Mouse (Mus musculus): ENCODE data around the gene Mga. TPM values are rescaled to one million over a fixed set of nuclear protein-coding genes. Genes with fewer than 3 reads are reported as not detected.
A peak's percentile ranks its signal among the peaks of the same experiment; 100 is the strongest.

The Mga gene
- polyA plus RNA-seq, 1 experiment from 2014 or later, result 6.6 TPM

- no peaks in the 10 kb centered on the region for H3K36me3 ChIP-seq
- H3K9ac ChIP-seq, result no peak overlapping the region
- H3K27ac ChIP-seq, result no peak overlapping the region
- no peak overlapping the region for H3K4me3 ChIP-seq (replicated peaks)
- H3K27me3 ChIP-seq, result no peaks in the 10 kb centered on the region
- 92% methylated on average over 7 of the region's 7 CpGs for WGBS (ENCODE audit: insufficient replicate concordance)
- H3K4me2 ChIP-seq, result no peak overlapping the region
- ATAC-seq (ENCODE audit: low read depth), result no peak
- H3K4me1 ChIP-seq (replicated peaks), result no peaks in the 10 kb centered on the region
- H3K9me3 ChIP-seq (replicated peaks), result no peaks in the 10 kb centered on the region
- no peak for DNase-seq
Observed at GRCm38 (mm10) chr2:120006696-120007095, 109.7 kb downstream of the Mga start.

GRCm38 (mm10) chr2:120007680-120008210 lies 110.7 kb downstream of the Mga start:
- WGBS (ENCODE audit: insufficient replicate concordance), result 76% methylated on average over 4 of the region's 4 CpGs

GRCm38 (mm10) chr2:120008672-120009071 lies 111.6 kb downstream of the Mga start:
- Histone ChIP-seq H3K4me1 (replicated peaks) (peaks cover 12% of the 10 kb centered on the region), H3K27ac (no peak overlapping the region), H3K4me2 (no peak overlapping the region), H3K27me3 (no peaks in the 10 kb centered on the region), H3K36me3 (no peaks in the 10 kb centered on the region), H3K9ac (no peak overlapping the region), H3K9me3 (replicated peaks) (no peaks in the 10 kb centered on the region), H3K4me3 (replicated peaks) (no peak overlapping the region)
- 17% methylated on average over 4 of the region's 4 CpGs for WGBS (ENCODE audit: insufficient replicate concordance)
- DNase-seq, result no peak
- no peak for ATAC-seq (ENCODE audit: low read depth)

More at GRCm38 (mm10) chr2:120007680-120008210, 110.7 kb downstream of the Mga start:
- no peaks in the 10 kb centered on the region for H3K36me3 ChIP-seq
- no peaks in the 10 kb centered on the region for H3K27me3 ChIP-seq
- no peak overlapping the region for H3K9ac ChIP-seq
- DNase-seq (no peak), ATAC-seq (ENCODE audit: low read depth) (no peak)
- no peaks in the 10 kb centered on the region for H3K9me3 ChIP-seq (replicated peaks)
- H3K4me3 ChIP-seq (replicated peaks), result no peak overlapping the region
- no peak overlapping the region for H3K27ac ChIP-seq
- peaks cover 3% of the 10 kb centered on the region for H3K4me1 ChIP-seq (replicated peaks)
- no peak overlapping the region for H3K4me2 ChIP-seq

- H3K27me3 ChIP-seq, result no peaks in the 10 kb centered on the region
- H3K9me3 ChIP-seq (replicated peaks), result no peaks in the 10 kb centered on the region
- DNase-seq (no peak), ATAC-seq (ENCODE audit: low read depth) (no peak)
- no peak overlapping the region for H3K27ac ChIP-seq
- H3K4me2 ChIP-seq, result no peak overlapping the region
- H3K9ac ChIP-seq, result no peak overlapping the region
- H3K36me3 ChIP-seq, result no peaks in the 10 kb centered on the region
- 72% methylated on average over 8 of the region's 8 CpGs for WGBS (ENCODE audit: insufficient replicate concordance)
- H3K4me1 ChIP-seq (replicated peaks), result peaks cover 36% of the 10 kb centered on the region
- no peak overlapping the region for H3K4me3 ChIP-seq (replicated peaks)
Observed at GRCm38 (mm10) chr2:120011462-120012200, 114.6 kb downstream of the Mga start.

- 0 out of 2 replicates have a peak, but pooled peaks cover 4% of the 10 kb centered on the region for H3K36me3 ChIP-seq
Observed at GRCm38 (mm10) chr2:120012924-120013323, 115.9 kb downstream of the Mga start.

GRCm38 (mm10) chr2:120013831-120014486 lies 116.9 kb downstream of the Mga start:
- no peak for DNase-seq
- Histone ChIP-seq H3K4me3 (replicated peaks) (no peak overlapping the region), H3K4me2 (no peak overlapping the region), H3K4me1 (replicated peaks) (peaks cover 42% of the 10 kb centered on the region), H3K27ac (no peak overlapping the region), H3K9me3 (replicated peaks) (no peaks in the 10 kb centered on the region), H3K9ac (no peak overlapping the region), H3K36me3 (peaks cover 5% of the 10 kb centered on the region; the same call in 1 of the 2 replicates), H3K27me3 (no peaks in the 10 kb centered on the region)
- 81% methylated on average over 2 of the region's 2 CpGs for WGBS (ENCODE audit: insufficient replicate concordance)
- no peak for ATAC-seq (ENCODE audit: low read depth)

More at GRCm38 (mm10) chr2:120012924-120013323, 115.9 kb downstream of the Mga start:
- Histone ChIP-seq H3K4me1 (replicated peaks) (peaks cover 42% of the 10 kb centered on the region), H3K9me3 (replicated peaks) (no peaks in the 10 kb centered on the region), H3K27ac (no peak overlapping the region), H3K27me3 (no peaks in the 10 kb centered on the region), H3K4me2 (no peak overlapping the region), H3K4me3 (replicated peaks) (no peak overlapping the region), H3K9ac (no peak overlapping the region)
- WGBS (ENCODE audit: insufficient replicate concordance), result 52% methylated on average over 13 of the region's 13 CpGs
- ATAC-seq (ENCODE audit: low read depth) (no peak), DNase-seq (no peak)

- no peak overlapping the region for H3K4me3 ChIP-seq (replicated peaks)
- no peak overlapping the region for H3K27ac ChIP-seq
- H3K9ac ChIP-seq, result no peak overlapping the region
- no peaks in the 10 kb centered on the region for H3K9me3 ChIP-seq (replicated peaks)
- DNase-seq (no peak), ATAC-seq (ENCODE audit: low read depth) (peak; percentile 60; the same call in 1 of the 2 replicates)
- WGBS (ENCODE audit: insufficient replicate concordance), result 35% methylated on average over 4 of the region's 4 CpGs
- H3K4me2 ChIP-seq, result no peak overlapping the region
- H3K36me3 ChIP-seq, result peaks cover 8% of the 10 kb centered on the region; the same call in 1 of the 2 replicates
- peaks cover 51% of the 10 kb centered on the region for H3K4me1 ChIP-seq (replicated peaks)
- H3K27me3 ChIP-seq, result no peaks in the 10 kb centered on the region
Observed at GRCm38 (mm10) chr2:120015882-120016281, 118.9 kb downstream of the Mga start.

- no peak overlapping the region for H3K27ac ChIP-seq
- H3K4me2 ChIP-seq, result no peak overlapping the region
- peaks cover 50% of the 10 kb centered on the region for H3K4me1 ChIP-seq (replicated peaks)
- WGBS (ENCODE audit: insufficient replicate concordance), result 90% methylated on average over 12 of the region's 12 CpGs
- DNase-seq (no peak), ATAC-seq (ENCODE audit: low read depth) (no peak)
- no peak overlapping the region for H3K4me3 ChIP-seq (replicated peaks)
- H3K9me3 ChIP-seq (replicated peaks), result no peaks in the 10 kb centered on the region
- peaks cover 19% of the 10 kb centered on the region; the same call in 1 of the 2 replicates for H3K36me3 ChIP-seq
- H3K27me3 ChIP-seq, result no peaks in the 10 kb centered on the region
- no peak overlapping the region for H3K9ac ChIP-seq
Observed at GRCm38 (mm10) chr2:120017599-120017998, 120.6 kb downstream of the Mga start.

Small RNA genes lying within 50 kb of the gene (microRNA-seq; reads per million reads assigned to microRNA genes)
- not detected for gene Mir7665

Other genes with a start within 250 kb of the Mga start
- 44.6 and 52.0 TPM in 2 replicates for gene Ndufaf1, start 234.4 kb upstream of the Mga start, polyA plus RNA-seq (2015; fragmentation: Nextera tagmentation; extraction: Ambion mirVana)
- 18.3 and 23.8 TPM in 2 replicates for gene Rtf1, start 222.2 kb upstream of the Mga start, polyA plus RNA-seq (2015; fragmentation: Nextera tagmentation; extraction: Ambion mirVana)
- 2.3 and 2.9 TPM in 2 replicates for gene Itpka, start 154.9 kb upstream of the Mga start, polyA plus RNA-seq (2015; fragmentation: Nextera tagmentation; extraction: Ambion mirVana)
- gene Ltk, start 136.8 kb upstream of the Mga start, polyA plus RNA-seq (2015; fragmentation: Nextera tagmentation; extraction: Ambion mirVana), result 0.08 TPM in 1 of 2 replicates, not detected in the other
- gene Rpap1, start 109.7 kb upstream of the Mga start, polyA plus RNA-seq (2015; fragmentation: Nextera tagmentation; extraction: Ambion mirVana), result 10.2 and 11.9 TPM in 2 replicates
- gene Tyro3, start 99.5 kb upstream of the Mga start, polyA plus RNA-seq (2015; fragmentation: Nextera tagmentation; extraction: Ambion mirVana), result 1.5 TPM in 2 replicates
- gene Mapkbp1, start 75.5 kb downstream of the Mga start, polyA plus RNA-seq (2015; fragmentation: Nextera tagmentation; extraction: Ambion mirVana), result 0.28 and 0.57 TPM in 2 replicates
- gene Jmjd7, start 130.3 kb downstream of the Mga start, polyA plus RNA-seq (2015; fragmentation: Nextera tagmentation; extraction: Ambion mirVana), result 7.2 and 8.2 TPM in 2 replicates
- gene Gm28042, start 130.3 kb downstream of the Mga start, polyA plus RNA-seq (2015; fragmentation: Nextera tagmentation; extraction: Ambion mirVana), result 0.35 and 0.46 TPM in 2 replicates
- 0.14 TPM in 2 replicates for gene Pla2g4b, start 136.2 kb downstream of the Mga start, polyA plus RNA-seq (2015; fragmentation: Nextera tagmentation; extraction: Ambion mirVana)